ENCODE assay signal across 9 mouse cellular contexts in the genomic region with DNA sequence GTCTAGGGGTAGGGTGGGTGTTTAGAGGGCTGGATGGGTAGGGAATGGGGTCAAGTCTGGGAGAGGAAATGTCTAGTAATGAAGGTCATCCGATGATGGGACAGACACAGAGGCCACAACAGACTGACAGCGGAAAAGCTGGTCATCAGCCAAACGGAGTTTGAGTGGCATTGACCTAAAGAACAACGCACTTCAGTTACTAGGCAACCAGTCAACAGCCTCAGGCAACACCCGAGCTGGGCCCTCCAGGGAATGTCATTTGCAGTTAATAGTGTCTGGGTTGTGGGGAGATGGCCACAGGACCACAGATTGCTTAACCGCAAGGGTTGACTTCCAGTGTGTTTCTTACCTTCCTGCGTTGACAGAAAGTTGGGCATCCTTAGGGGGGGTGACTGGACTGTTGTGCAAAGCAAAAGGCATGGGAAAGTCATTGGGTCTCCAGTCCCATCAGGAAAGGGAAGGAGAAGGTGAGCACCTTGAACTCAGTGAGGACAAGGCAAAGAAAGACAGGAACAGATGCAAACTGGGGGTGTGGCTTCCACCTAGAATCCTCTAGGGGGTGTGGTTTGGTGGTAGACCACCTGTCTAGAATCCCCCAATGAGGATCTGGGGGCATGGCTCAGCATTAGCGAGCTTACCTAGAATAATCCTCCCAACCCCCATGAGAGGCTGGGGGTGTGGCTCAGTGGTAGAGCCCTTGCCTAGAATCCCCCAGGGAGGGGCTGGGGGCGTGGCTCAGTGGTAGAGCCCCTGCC. TPM values are rescaled to one million over a fixed set of nuclear protein-coding genes. Genes with fewer than 3 reads are reported as not detected.
DNase-seq lines count a peak whose midpoint lies in the region; ATAC-seq lines count a peak whose summit lies in the region.
"Had no signal": no experiment of that assay in that cellular context is flagged by ENCODE, and none has a peak within 500 bp of the region (broad histone marks: within the 10 kb centered on the region; RNA-seq: fewer than 3 reads in every experiment).

No protein-coding gene starts in this region.

- peaks cover 55% of the 10 kb centered on the region for H3K4me1 ChIP-seq in heart, embryonic 13.5 days
- no peaks in the 10 kb centered on the region for H3K4me1 ChIP-seq in forebrain, embryonic 14.5 days (ENCODE audit: control insufficient read depth, insufficient read depth, low read length)
- peaks cover 17% of the 10 kb centered on the region for H3K4me1 ChIP-seq in midbrain, embryonic 10.5 days

- no peaks in the 10 kb centered on the region for H3K27me3 ChIP-seq in heart, embryonic 13.5 days (replicated peaks)
- no peaks in the 10 kb centered on the region for H3K27me3 ChIP-seq in forebrain, embryonic 14.5 days (replicated peaks; ENCODE audit: control insufficient read depth, insufficient read depth, low read length)
- H3K27me3 ChIP-seq in midbrain, embryonic 10.5 days (ENCODE audit: low read depth, poor library complexity, severe bottlenecking) = no peaks in the 10 kb centered on the region
- H3K27me3 ChIP-seq: limb, embryonic 13.5 days had no signal

- WGBS in heart, embryonic 13.5 days = 45% methylated on average over 9 of the region's 9 CpGs
- WGBS in forebrain, embryonic 14.5 days = 69% methylated on average over 9 of the region's 9 CpGs
- 75% methylated on average over 9 of the region's 9 CpGs for WGBS in midbrain, embryonic 10.5 days

- DNase-seq in heart, adult 11 months = peak; percentile 95
- no peak for DNase-seq in heart, postnatal 25 days (ENCODE audit: low spot score)
- DNase-seq in adrenal gland, adult 2 months = peak; percentile 63
- peak; percentile 61 for DNase-seq in lung, postnatal 36 days
- no peak for DNase-seq in forebrain, embryonic 14.5 days (ENCODE audit: low spot score)
- no peak for DNase-seq in cerebellum, postnatal 10 days
- no peak for DNase-seq in midbrain, embryonic 10.5 days (ENCODE audit: low spot score)

- ATAC-seq in heart, embryonic 13.5 days (ENCODE audit: extremely low read depth, insufficient number of reproducible peaks, low FRiP score, low TSS enrichment) = peak; percentile 52; the same call in 1 of the 2 replicates
- no peak for ATAC-seq in forebrain, embryonic 14.5 days

- peak overlapping the region; percentile 77 for H3K27ac ChIP-seq in heart, embryonic 13.5 days (replicated peaks)
- H3K27ac ChIP-seq in forebrain, embryonic 14.5 days (ENCODE audit: low read depth, low read length) = no peak overlapping the region
- H3K27ac ChIP-seq in midbrain, embryonic 10.5 days (replicated peaks) = no peak overlapping the region
- H3K27ac ChIP-seq: limb, embryonic 13.5 days had no signal

- H3K9ac ChIP-seq in heart, embryonic 13.5 days = no peak overlapping the region
- no peak overlapping the region for H3K9ac ChIP-seq in forebrain, embryonic 14.5 days (ENCODE audit: low read length)
- H3K9ac ChIP-seq: limb, embryonic 13.5 days had no signal

- no peak overlapping the region for H3K4me3 ChIP-seq in heart, embryonic 13.5 days
- no peak overlapping the region for H3K4me3 ChIP-seq in forebrain, embryonic 14.5 days (ENCODE audit: low read depth, low read length)
- H3K4me3 ChIP-seq in midbrain, embryonic 10.5 days = no peak overlapping the region
- H3K4me3 ChIP-seq: limb, embryonic 13.5 days had no signal

- H3K4me2 ChIP-seq in heart, embryonic 13.5 days = peak overlapping the region; percentile 21
- no peak overlapping the region for H3K4me2 ChIP-seq in forebrain, embryonic 14.5 days (ENCODE audit: low read length)
- H3K4me2 ChIP-seq: limb, embryonic 13.5 days had no signal

- intact Hi-C loops in heart, postnatal 25 days (cut with DNase I) = no loop called here

- H3K9me3 ChIP-seq in heart, embryonic 13.5 days = no peaks in the 10 kb centered on the region
- H3K9me3 ChIP-seq in forebrain, embryonic 14.5 days (replicated peaks; ENCODE audit: control insufficient read depth, low read length) = no peaks in the 10 kb centered on the region
- no peaks in the 10 kb centered on the region for H3K9me3 ChIP-seq in midbrain, embryonic 10.5 days (replicated peaks)
- H3K9me3 ChIP-seq: limb, embryonic 13.5 days had no signal

- H3K36me3 ChIP-seq in heart, embryonic 13.5 days = peaks cover 7% of the 10 kb centered on the region
- peaks cover 29% of the 10 kb centered on the region for H3K36me3 ChIP-seq in forebrain, embryonic 14.5 days (ENCODE audit: control insufficient read depth, insufficient read depth, low read length)
- H3K36me3 ChIP-seq in midbrain, embryonic 10.5 days = peaks cover 21% of the 10 kb centered on the region

RNA-seq across cellular contexts. Expression of a gene that starts 21.8 kb away (rescaled TPM):
- total RNA-seq in heart, postnatal 25 days (2021) = 10 to 100 TPM; 24.0 to 28.7 TPM
- 10 to 100 TPM; 11.4 to 15.5 TPM for total RNA-seq in adrenal gland, adult 2 months (2021)
- polyA plus RNA-seq in adrenal gland, adult 2 months (2012; rRNA removed) = 6.0 and 6.5 TPM in 2 replicates
- polyA plus RNA-seq in heart, embryonic 13.5 days (2015; fragmentation: Nextera tagmentation; extraction: Ambion mirVana) = 5.3 and 6.4 TPM in 2 replicates
- 21.9 and 23.1 TPM in 2 replicates for polyA plus RNA-seq in forebrain, embryonic 14.5 days (2014; fragmentation: Nextera tagmentation; extraction: Ambion mirVana)
- polyA plus RNA-seq in midbrain, embryonic 10.5 days (2016; fragmentation: Nextera tagmentation; extraction: Ambion mirVana) = 10.1 and 12.8 TPM in 2 replicates

RNA-seq across cellular contexts. Expression of a gene that starts 55.3 kb away (rescaled TPM):
- total RNA-seq in heart, postnatal 25 days (2021) = 10 to 100 TPM; 27.6 to 30.5 TPM
- 10 to 100 TPM; 20.8 to 32.3 TPM for total RNA-seq in adrenal gland, adult 2 months (2021)
- polyA plus RNA-seq in adrenal gland, adult 2 months (2012; rRNA removed) = 23.8 and 25.2 TPM in 2 replicates
- 24.3 and 25.4 TPM in 2 replicates for polyA plus RNA-seq in heart, embryonic 13.5 days (2015; fragmentation: Nextera tagmentation; extraction: Ambion mirVana)
- 20.1 and 20.4 TPM in 2 replicates for polyA plus RNA-seq in forebrain, embryonic 14.5 days (2014; fragmentation: Nextera tagmentation; extraction: Ambion mirVana)
- 35.9 and 38.0 TPM in 2 replicates for polyA plus RNA-seq in midbrain, embryonic 10.5 days (2016; fragmentation: Nextera tagmentation; extraction: Ambion mirVana)

Comparison
In these comparisons a context has a peak if more than half of its experiments do, and no peak if none do; other contexts are left out.
1. DNase-seq: peak in heart, adult 11 months (single experiment), adrenal gland, adult 2 months (single experiment) and lung, postnatal 36 days (single experiment); none in heart, postnatal 25 days (single experiment), forebrain, embryonic 14.5 days (single experiment), cerebellum, postnatal 10 days (0 of 2) and midbrain, embryonic 10.5 days (single experiment).